26 mouse cellular contexts compared by ENCODE assay signal in the genomic region with DNA sequence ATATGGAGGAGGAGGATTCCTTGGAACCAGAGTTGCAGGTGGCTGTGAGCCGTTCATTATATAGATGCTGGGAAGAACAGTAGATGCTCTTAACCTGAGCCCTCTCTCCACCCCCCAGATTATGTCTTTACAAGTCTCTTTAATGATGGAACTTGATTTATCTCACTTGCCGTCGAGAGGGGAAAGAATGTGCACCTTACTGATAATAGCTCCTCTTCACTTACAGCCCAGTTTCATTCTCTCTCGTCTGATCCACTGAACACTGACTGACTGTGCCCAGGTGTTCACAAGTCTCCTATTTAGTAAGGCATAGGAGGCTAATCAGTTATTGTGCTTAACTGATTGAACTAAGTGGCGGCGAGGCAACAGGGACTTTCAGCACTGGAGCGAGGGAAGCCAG. TPM values are rescaled to one million over a fixed set of nuclear protein-coding genes. Genes with fewer than 3 reads are reported as not detected.
A peak's percentile ranks its signal among the peaks of the same experiment; 100 is the strongest.
DNase-seq lines count a peak whose midpoint lies in the region; ATAC-seq lines count a peak whose summit lies in the region.
"Had no signal": no experiment of that assay in that cellular context is flagged by ENCODE, and none has a peak within 500 bp of the region (broad histone marks: within the 10 kb centered on the region; RNA-seq: fewer than 3 reads in every experiment).

No protein-coding gene starts in this region.

- no peak overlapping the region for H3K4me3 ChIP-seq in heart, embryonic 10.5 days
- H3K4me3 ChIP-seq in liver, embryonic 15.5 days (replicated peaks): no peak overlapping the region
- H3K4me3 ChIP-seq: myocyte had no signal

- no peak overlapping the region for H3K9ac ChIP-seq in liver, embryonic 15.5 days

- ATAC-seq in liver, embryonic 15.5 days (ENCODE audit: insufficient read depth): peak; percentile 44

- H3K27ac ChIP-seq in heart, embryonic 10.5 days: peak overlapping the region; percentile 44; the same call in 1 of the 2 replicates
- H3K27ac ChIP-seq in liver, embryonic 15.5 days (replicated peaks): no peak overlapping the region

- no peaks in the 10 kb centered on the region for H3K9me3 ChIP-seq in heart, embryonic 10.5 days
- no peaks in the 10 kb centered on the region for H3K9me3 ChIP-seq in liver, embryonic 15.5 days (replicated peaks)
- H3K9me3 ChIP-seq: embryonic facial prominence, embryonic 12.5 days; heart, embryonic 13.5 days; midbrain, embryonic 12.5 days had no signal

- WGBS in heart, embryonic 10.5 days: 50% methylated on average over 7 of the region's 7 CpGs
- 27% methylated on average over 7 of the region's 7 CpGs for WGBS in liver, embryonic 15.5 days (ENCODE audit: insufficient replicate concordance)

- H3K4me2 ChIP-seq in liver, embryonic 15.5 days: peak overlapping the region; percentile 76

- H3K27me3 ChIP-seq in heart, embryonic 10.5 days (ENCODE audit: insufficient read depth, poor library complexity, severe bottlenecking): no peaks in the 10 kb centered on the region
- no peaks in the 10 kb centered on the region for H3K27me3 ChIP-seq in liver, embryonic 15.5 days
- H3K27me3 ChIP-seq: embryonic facial prominence, embryonic 12.5 days; heart, embryonic 13.5 days; midbrain, embryonic 12.5 days had no signal

- peaks cover 40% of the 10 kb centered on the region for H3K4me1 ChIP-seq in heart, embryonic 10.5 days
- peaks cover 70% of the 10 kb centered on the region for H3K4me1 ChIP-seq in liver, embryonic 15.5 days (replicated peaks)

- no peak for DNase-seq in heart, embryonic 10.5 days (ENCODE audit: low spot score)
- DNase-seq in heart, postnatal 14 days: no peak
- DNase-seq in A20 (ENCODE audit: low read depth, low spot score): peak; percentile 30
- peak; percentile 59 for DNase-seq in c-Kit-positive CD71-positive TER-119-positive erythroid progenitor cells, embryonic 14.5 days (ENCODE audit: low spot score)
- DNase-seq in kidney, adult 9 months: no peak
- DNase-seq in embryo, embryonic 11 days: no peak
- DNase-seq: B cell, adult 2 months; cerebellum, adult 9-10 months; heart, postnatal 36 days; kidney, adult 11 months; layer of hippocampus, postnatal 36 days; lung, adult 18-20 months; right cerebral cortex, postnatal 14 days; thymus, postnatal 4 days had no signal

- intact Hi-C loops in heart, postnatal 14 days (cut with DNase I): no loop called here

- H3K36me3 ChIP-seq in heart, embryonic 10.5 days: peaks cover 30% of the 10 kb centered on the region
- H3K36me3 ChIP-seq in liver, embryonic 15.5 days (replicated peaks): peaks cover 26% of the 10 kb centered on the region

RNA-seq across cellular contexts. Expression of a gene that starts 1.0 kb away (rescaled TPM):
- 5.8 and 6.1 TPM in 2 replicates for polyA plus RNA-seq in heart, embryonic 10.5 days (2016; fragmentation: Nextera tagmentation; extraction: Ambion mirVana)
- total RNA-seq in heart, postnatal 14 days (2021): 1 to 10 TPM; 4.5 to 6.0 TPM
- 2.4 and 2.5 TPM in 2 replicates for polyA plus RNA-seq in liver, embryonic 15.5 days (2015; fragmentation: Nextera tagmentation; extraction: Ambion mirVana)

RNA-seq across cellular contexts. Expression of a gene that starts 3.0 kb away (rescaled TPM):
- polyA plus RNA-seq in heart, embryonic 10.5 days (2016; fragmentation: Nextera tagmentation; extraction: Ambion mirVana): not detected in 2 replicates
- 1 to 10 TPM; 2.8 to 4.6 TPM for total RNA-seq in heart, postnatal 14 days (2021)
- polyA plus RNA-seq in liver, embryonic 15.5 days (2015; fragmentation: Nextera tagmentation; extraction: Ambion mirVana): not detected in 2 replicates
- total RNA-seq: common myeloid progenitor, adult 5-6 weeks; granulocyte monocyte progenitor cell, adult 5-6 weeks had no signal
- polyA plus RNA-seq: embryonic facial prominence, embryonic 12.5 days; heart, embryonic 13.5 days; kidney, postnatal 0 days; midbrain, embryonic 12.5 days; myocyte; neural tube, embryonic 14.5 days; stomach, embryonic 14.5 days had no signal

RNA-seq across cellular contexts. Expression of a gene that starts 7.9 kb away (rescaled TPM):
- 2.6 and 2.9 TPM in 2 replicates for polyA plus RNA-seq in heart, embryonic 10.5 days (2016; fragmentation: Nextera tagmentation; extraction: Ambion mirVana)
- not detected for total RNA-seq in heart, postnatal 14 days (2021)
- 0.58 and 0.62 TPM in 2 replicates for polyA plus RNA-seq in liver, embryonic 15.5 days (2015; fragmentation: Nextera tagmentation; extraction: Ambion mirVana)
- total RNA-seq: common myeloid progenitor, adult 5-6 weeks; gastrocnemius, adult 18-20 months; granulocyte monocyte progenitor cell, adult 5-6 weeks; layer of hippocampus, postnatal 36 days; left cerebral cortex, postnatal 25 days had no signal

RNA-seq across cellular contexts. Expression of a gene that starts 20.6 kb away (rescaled TPM):
- 163 and 198 TPM in 2 replicates for polyA plus RNA-seq in heart, embryonic 10.5 days (2016; fragmentation: Nextera tagmentation; extraction: Ambion mirVana)
- total RNA-seq in heart, postnatal 14 days (2021): 100 to 1,000 TPM; 116 to 137 TPM
- polyA plus RNA-seq in liver, embryonic 15.5 days (2015; fragmentation: Nextera tagmentation; extraction: Ambion mirVana): 118 and 131 TPM in 2 replicates

RNA-seq across cellular contexts. Expression of a gene that starts 22.9 kb away (rescaled TPM):
- polyA plus RNA-seq in heart, embryonic 10.5 days (2016; fragmentation: Nextera tagmentation; extraction: Ambion mirVana): 187 and 244 TPM in 2 replicates
- 10 to 100 TPM; 25.6 to 31.1 TPM for total RNA-seq in heart, postnatal 14 days (2021)
- polyA plus RNA-seq in liver, embryonic 15.5 days (2015; fragmentation: Nextera tagmentation; extraction: Ambion mirVana): 70.3 and 71.4 TPM in 2 replicates

Comparison
In these comparisons a context has a peak if more than half of its experiments do, and no peak if none do; other contexts are left out.
1. DNase-seq: peak in A20 (single experiment) and c-Kit-positive CD71-positive TER-119-positive erythroid progenitor cells, embryonic 14.5 days (single experiment); none in heart, embryonic 10.5 days (single experiment), heart, postnatal 14 days (0 of 2), kidney, adult 9 months (single experiment) and embryo, embryonic 11 days (single experiment).